Mouse (Mus musculus) forelimb bud, embryonic 11.5 days (tissue): ENCODE results near the gene Gm19410.

Experiments
- DNase-seq: peaks from one replicate; pipeline ENCODE4 v3.0.0-alpha.2; 2012; ENCODE audit warnings: low read depth, low spot score

The Gm19410 gene

DNA sequence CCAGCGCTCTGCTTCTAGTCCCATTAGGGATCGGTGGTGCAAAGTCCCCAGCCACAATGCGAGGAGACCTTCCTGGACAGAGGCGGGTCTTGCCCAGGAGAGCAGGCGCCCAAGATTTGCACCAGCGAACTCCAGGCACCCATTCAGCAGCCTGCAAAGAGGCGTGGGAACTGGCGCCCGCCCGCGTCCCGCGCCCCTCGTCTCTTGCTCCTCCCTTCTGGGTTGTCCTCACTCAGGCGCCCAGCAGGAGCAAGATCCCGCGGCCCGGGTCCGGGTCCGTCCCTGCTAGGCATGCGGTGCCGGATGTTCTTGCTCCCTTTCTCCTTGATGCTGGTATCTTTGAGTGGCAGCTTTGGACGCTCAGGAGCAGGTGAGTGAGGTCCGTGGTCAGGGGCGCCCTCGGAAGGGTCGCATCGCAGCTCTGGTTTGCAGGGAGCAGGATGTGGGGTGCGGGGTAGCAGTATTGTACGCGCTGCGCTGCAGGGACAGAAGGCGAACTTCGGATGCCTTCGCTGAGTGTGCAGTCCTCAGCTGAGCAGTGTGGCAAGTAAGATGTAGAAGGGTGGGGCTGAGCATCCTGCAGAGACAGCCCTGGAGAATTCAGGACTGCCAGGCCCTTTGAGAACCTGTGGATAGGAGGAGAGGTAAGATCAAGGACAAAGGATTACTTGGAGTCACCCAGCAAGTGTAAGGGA lies at the start of gene Gm19410:
Gene Gm19410, plus strand, starts transcription at position 292 of the 695 bp plus-strand sequence.
- no peak for DNase-seq

- no peak for DNase-seq
Observed at GRCm38 (mm10) chr8:35730776-35731175, 34.8 kb upstream of the Gm19410 start.

GRCm38 (mm10) chr8:35735438-35735837 lies 30.2 kb upstream of the Gm19410 start:
- no peak for DNase-seq

- no peak for DNase-seq
Observed at GRCm38 (mm10) chr8:35756202-35756601, 9.4 kb upstream of the Gm19410 start.

DNA sequence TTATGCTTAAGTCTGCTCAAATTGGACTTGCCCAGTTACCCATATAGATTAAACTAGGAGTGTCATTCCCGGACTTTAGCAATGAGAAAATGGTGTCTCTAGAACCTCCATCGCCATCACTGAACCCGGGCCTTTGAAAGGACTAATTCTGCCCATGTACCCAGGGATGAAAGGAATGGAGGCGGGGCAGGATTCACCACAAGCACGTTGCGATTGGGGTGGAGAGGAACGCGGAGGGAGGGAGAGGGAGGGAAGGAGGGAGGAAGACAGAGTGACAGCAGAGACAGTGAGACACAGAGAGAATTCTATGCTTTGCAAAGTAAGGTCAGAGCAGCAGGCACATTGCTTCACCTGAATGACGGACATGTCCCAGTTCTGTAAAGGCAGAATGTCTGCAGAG lies 570 bp upstream of the Gm19410 start:
- no peak for DNase-seq

- DNase-seq: no peak
Observed at GRCm38 (mm10) chr8:35773508-35773907, 7.9 kb downstream of the Gm19410 start.
